Mouse (Mus musculus) heart, embryonic 13.5 days (tissue): ENCODE results near the gene Csmd2. TPM values are rescaled to one million over a fixed set of nuclear protein-coding genes. Genes with fewer than 3 reads are reported as not detected.
"Not testable (repeated sequence)": the region's sequence is repeated elsewhere in the genome, so short reads cannot be mapped to it uniquely, and the experiment has no call there.

ENCODE experiments used
- ATAC-seq: fragments of 200-750 bp; cut with Nextera tagmentation; 2 replicates; pipeline ENCODE4 v1.8.0; 2017; ENCODE audit warnings: moderate TSS enrichment; ENCODE audit not compliant: insufficient number of reproducible peaks, low FRiP score, low TSS enrichment; ENCODE audit errors: extremely low read depth
- H3K27ac ChIP-seq: fragments of 300-500 bp; sonication (generic); replicated peaks from 2 replicates; pipeline ENCODE4 v1.5.1; 2015; ENCODE audit warnings: moderate library complexity, mild to moderate bottlenecking, inconsistent platforms
- H3K27me3 ChIP-seq: fragments of 300-500 bp; sonication (generic); replicated peaks from 2 replicates; pipeline ENCODE4 v1.6.1; 2015; ENCODE audit warnings: mild to moderate bottlenecking, inconsistent platforms
- H3K36me3 ChIP-seq: fragments of 300-500 bp; sonication (generic); 2 replicates; pipeline ENCODE4 v1.6.1; 2015; ENCODE audit warnings: mild to moderate bottlenecking, inconsistent platforms
- H3K4me1 ChIP-seq: fragments of 300-500 bp; sonication (generic); 2 replicates; pipeline ENCODE4 v1.6.1; 2015; ENCODE audit warnings: inconsistent platforms
- H3K4me2 ChIP-seq: fragments of 300-500 bp; sonication (generic); 2 replicates; pipeline ENCODE4 v1.6.1; 2015; ENCODE audit warnings: inconsistent platforms, mild to moderate bottlenecking, moderate library complexity
- H3K4me3 ChIP-seq: fragments of 300-500 bp; sonication (generic); 2 replicates; pipeline ENCODE4 v1.5.1; 2015; ENCODE audit warnings: moderate library complexity, mild to moderate bottlenecking, inconsistent platforms
- H3K9ac ChIP-seq: fragments of 300-500 bp; sonication (generic); 2 replicates; pipeline ENCODE4 v1.6.1; 2015; ENCODE audit warnings: inconsistent platforms, mild to moderate bottlenecking, moderate library complexity
- H3K9me3 ChIP-seq: fragments of 300-500 bp; sonication (generic); 2 replicates; pipeline ENCODE4 v1.6.1; 2016; ENCODE audit warnings: inconsistent platforms
- WGBS: fragments of 180-500 bp; shearing (Covaris S2); methylation state at CpG from one replicate; pipeline ENCODE4 v1.1.7; 2015; ENCODE audit warnings: mixed read lengths; 5-methylcytosine and 5-hydroxymethylcytosine counted together
- polyA plus RNA-seq: library from polyadenylated mRNA; unstranded; fragments of >200 nt; fragmentation: Nextera tagmentation; extraction: Ambion mirVana; gene quantifications from 2 replicates; pipeline ENCODE4 v1.2.1, GENCODE M21; 2015

Csmd2 gene
- polyA plus RNA-seq, 1 experiment from 2014 or later: 0.01 TPM

GRCm38 (mm10) chr4:128048716-128049115, 61.1 kb downstream of the Csmd2 start:
- WGBS: 71% methylated on average over 1 of the region's 1 CpGs
- Histone ChIP-seq H3K27ac (no peak overlapping the region), H3K9me3 (no peaks in the 10 kb centered on the region), H3K36me3 (no peaks in the 10 kb centered on the region), H3K4me3 (no peak overlapping the region), H3K4me1 (no peaks in the 10 kb centered on the region), H3K27me3 (no peaks in the 10 kb centered on the region), H3K4me2 (no peak overlapping the region), H3K9ac (no peak overlapping the region)
- no peak for ATAC-seq

- WGBS: 67% methylated on average over 8 of the region's 8 CpGs
- Histone ChIP-seq H3K9ac (no peak overlapping the region), H3K4me1 (no peaks in the 10 kb centered on the region), H3K27ac (no peak overlapping the region), H3K36me3 (no peaks in the 10 kb centered on the region), H3K27me3 (no peaks in the 10 kb centered on the region), H3K4me3 (no peak overlapping the region), H3K9me3 (no peaks in the 10 kb centered on the region), H3K4me2 (no peak overlapping the region)
- no peak for ATAC-seq
Observed at GRCm38 (mm10) chr4:128052701-128053100, 65.0 kb downstream of the Csmd2 start.

GRCm38 (mm10) chr4:128061274-128061673, 73.6 kb downstream of the Csmd2 start:
- ATAC-seq, H3K4me3 ChIP-seq, H3K9ac ChIP-seq, H3K4me1 ChIP-seq, H3K27ac ChIP-seq, H3K9me3 ChIP-seq, H3K27me3 ChIP-seq, H3K36me3 ChIP-seq, H3K4me2 ChIP-seq: not testable (repeated sequence)
- 54% methylated on average over 2 of the region's 2 CpGs for WGBS

- Histone ChIP-seq H3K27ac (no peak overlapping the region), H3K36me3 (no peaks in the 10 kb centered on the region), H3K4me2 (no peak overlapping the region), H3K4me3 (no peak overlapping the region), H3K9ac (no peak overlapping the region), H3K4me1 (0 out of 2 replicates have a peak, but pooled peaks cover 3% of the 10 kb centered on the region), H3K9me3 (no peaks in the 10 kb centered on the region), H3K27me3 (0 out of 2 replicates have a peak, but pooled peaks cover 4% of the 10 kb centered on the region)
- 75% methylated on average over 9 of the region's 9 CpGs for WGBS
- ATAC-seq: no peak
Observed at GRCm38 (mm10) chr4:128067189-128067588, 79.5 kb downstream of the Csmd2 start.

GRCm38 (mm10) chr4:128084466-128084865, 96.8 kb downstream of the Csmd2 start:
- Histone ChIP-seq H3K4me3 (no peak overlapping the region), H3K4me2 (no peak overlapping the region), H3K9ac (no peak overlapping the region), H3K4me1 (peaks cover 15% of the 10 kb centered on the region; the same call in 1 of the 2 replicates), H3K27ac (no peak overlapping the region), H3K27me3 (no peaks in the 10 kb centered on the region), H3K36me3 (no peaks in the 10 kb centered on the region), H3K9me3 (no peaks in the 10 kb centered on the region)
- no peak for ATAC-seq
- 77% methylated on average over 3 of the region's 3 CpGs for WGBS

- no peak overlapping the region for H3K27ac ChIP-seq
- H3K27me3 ChIP-seq: no peaks in the 10 kb centered on the region
- 69% methylated on average over 8 of the region's 8 CpGs for WGBS
Observed at GRCm38 (mm10) chr4:128085096-128085495, 97.4 kb downstream of the Csmd2 start.

GRCm38 (mm10) chr4:128087147-128087606, 99.5 kb downstream of the Csmd2 start:
- Histone ChIP-seq H3K27ac (peak overlapping the region; percentile 44), H3K9me3 (no peaks in the 10 kb centered on the region), H3K4me2 (no peak overlapping the region), H3K27me3 (no peaks in the 10 kb centered on the region), H3K9ac (no peak overlapping the region), H3K4me1 (peaks cover 15% of the 10 kb centered on the region; the same call in 1 of the 2 replicates), H3K36me3 (no peaks in the 10 kb centered on the region), H3K4me3 (no peak overlapping the region)
- no peak for ATAC-seq
- WGBS: 59% methylated on average over 5 of the region's 5 CpGs

More at GRCm38 (mm10) chr4:128085096-128085495, 97.4 kb downstream of the Csmd2 start:
- Histone ChIP-seq H3K36me3 (no peaks in the 10 kb centered on the region), H3K9me3 (no peaks in the 10 kb centered on the region), H3K4me2 (no peak overlapping the region), H3K4me1 (peaks cover 15% of the 10 kb centered on the region; the same call in 1 of the 2 replicates), H3K9ac (no peak overlapping the region), H3K4me3 (no peak overlapping the region)
- ATAC-seq: no peak

- ATAC-seq: no peak
- H3K27ac ChIP-seq: peak overlapping the region; percentile 44
- 52% methylated on average over 3 of the region's 3 CpGs for WGBS
Observed at GRCm38 (mm10) chr4:128087704-128088103, 100.0 kb downstream of the Csmd2 start.

GRCm38 (mm10) chr4:128088264-128088663, 100.6 kb downstream of the Csmd2 start:
- H3K4me2 ChIP-seq: no peak overlapping the region
- no peaks in the 10 kb centered on the region for H3K27me3 ChIP-seq
- 78% methylated on average over 3 of the region's 3 CpGs for WGBS
- H3K4me1 ChIP-seq: peaks cover 15% of the 10 kb centered on the region; the same call in 1 of the 2 replicates
- ATAC-seq: no peak
- H3K9ac ChIP-seq: no peak overlapping the region
- no peak overlapping the region for H3K27ac ChIP-seq
- no peaks in the 10 kb centered on the region for H3K36me3 ChIP-seq
- no peaks in the 10 kb centered on the region for H3K9me3 ChIP-seq
- no peak overlapping the region for H3K4me3 ChIP-seq

More at GRCm38 (mm10) chr4:128087704-128088103, 100.0 kb downstream of the Csmd2 start:
- Histone ChIP-seq H3K27me3 (no peaks in the 10 kb centered on the region), H3K36me3 (no peaks in the 10 kb centered on the region), H3K4me3 (no peak overlapping the region), H3K4me2 (no peak overlapping the region), H3K9ac (no peak overlapping the region), H3K9me3 (no peaks in the 10 kb centered on the region), H3K4me1 (peaks cover 15% of the 10 kb centered on the region; the same call in 1 of the 2 replicates)

- Histone ChIP-seq H3K27ac (no peak overlapping the region), H3K4me3 (no peak overlapping the region), H3K9me3 (no peaks in the 10 kb centered on the region), H3K4me1 (0 out of 2 replicates have a peak, but pooled peaks cover 6% of the 10 kb centered on the region), H3K9ac (no peak overlapping the region), H3K36me3 (no peaks in the 10 kb centered on the region), H3K27me3 (no peaks in the 10 kb centered on the region), H3K4me2 (no peak overlapping the region)
- 74% methylated on average over 3 of the region's 3 CpGs for WGBS
- ATAC-seq: no peak
Observed at GRCm38 (mm10) chr4:128091938-128092337, 104.3 kb downstream of the Csmd2 start.

- Histone ChIP-seq H3K36me3 (no peaks in the 10 kb centered on the region), H3K27ac (no peak overlapping the region), H3K9ac (no peak overlapping the region), H3K4me2 (no peak overlapping the region), H3K4me3 (no peak overlapping the region), H3K4me1 (no peaks in the 10 kb centered on the region), H3K9me3 (no peaks in the 10 kb centered on the region), H3K27me3 (no peaks in the 10 kb centered on the region)
- ATAC-seq: no peak
- WGBS: 74% methylated on average over 5 of the region's 5 CpGs
Observed at GRCm38 (mm10) chr4:128099515-128099914, 111.9 kb downstream of the Csmd2 start.

- no peak for ATAC-seq
- Histone ChIP-seq H3K36me3 (no peaks in the 10 kb centered on the region), H3K4me2 (no peak overlapping the region), H3K27me3 (no peaks in the 10 kb centered on the region), H3K27ac (no peak overlapping the region), H3K9me3 (no peaks in the 10 kb centered on the region), H3K4me1 (no peaks in the 10 kb centered on the region), H3K9ac (no peak overlapping the region), H3K4me3 (no peak overlapping the region)
- WGBS: 77% methylated on average over 5 of the region's 5 CpGs
Observed at GRCm38 (mm10) chr4:128100541-128100940, 112.9 kb downstream of the Csmd2 start.
